Mouse (Mus musculus): ENCODE results near the gene Itgb6.

The Itgb6 gene

GRCm38 (mm10) chr2:60722514-60722913 is at the start of gene Itgb6:
Gene Itgb6, minus strand, starts transcription at chr2:60722643.
- no peak for DNase-seq (ENCODE audit: low spot score in 2 of 2)

GRCm38 (mm10) chr2:60766420-60766819 is 44.0 kb upstream of the Itgb6 start:
- no peak for DNase-seq (ENCODE audit: low spot score in 2 of 2)

- DNase-seq (ENCODE audit: low spot score in 2 of 2): no peak
Measured at GRCm38 (mm10) chr2:60756218-60756617, 33.8 kb upstream of the Itgb6 start.

- DNase-seq (ENCODE audit: low spot score in 2 of 2): no peak
Measured at GRCm38 (mm10) chr2:60755101-60755500, 32.7 kb upstream of the Itgb6 start.

- no peak for DNase-seq (ENCODE audit: low spot score in 2 of 2)
Measured at GRCm38 (mm10) chr2:60751274-60751673, 28.8 kb upstream of the Itgb6 start.

- no peak for DNase-seq (ENCODE audit: low spot score in 2 of 2)
Measured at GRCm38 (mm10) chr2:60750591-60750990, 28.1 kb upstream of the Itgb6 start.

- DNase-seq (ENCODE audit: low spot score in 2 of 2): no peak
Measured at GRCm38 (mm10) chr2:60748585-60748984, 26.1 kb upstream of the Itgb6 start.

- peak in 1 of 2 experiments; percentile 43 for DNase-seq (ENCODE audit: low spot score in 2 of 2)
Measured at GRCm38 (mm10) chr2:60747590-60747989, 25.1 kb upstream of the Itgb6 start.

GRCm38 (mm10) chr2:60744674-60745073 is 22.2 kb upstream of the Itgb6 start:
- DNase-seq (ENCODE audit: low spot score in 2 of 2): no peak

GRCm38 (mm10) chr2:60739389-60740137 is 17.1 kb upstream of the Itgb6 start:
- no peak for DNase-seq (ENCODE audit: low spot score in 2 of 2)

- no peak for DNase-seq (ENCODE audit: low spot score in 2 of 2)
Measured at GRCm38 (mm10) chr2:60730929-60731328, 8.5 kb upstream of the Itgb6 start.

GRCm38 (mm10) chr2:60730024-60730423 is 7.6 kb upstream of the Itgb6 start:
- DNase-seq (ENCODE audit: low spot score in 2 of 2): peak; percentile 69 to 71

GRCm38 (mm10) chr2:60728902-60729585 is 6.6 kb upstream of the Itgb6 start:
- no peak for DNase-seq (ENCODE audit: low spot score in 2 of 2)

- DNase-seq (ENCODE audit: low spot score in 2 of 2): no peak
Measured at GRCm38 (mm10) chr2:60724660-60725059, 2.2 kb upstream of the Itgb6 start.

- no peak for DNase-seq (ENCODE audit: low spot score in 2 of 2)
Measured at GRCm38 (mm10) chr2:60722967-60723366, 524 bp upstream of the Itgb6 start.

GRCm38 (mm10) chr2:60720906-60721305 is 1.5 kb downstream of the Itgb6 start:
- peak in 1 of 2 experiments; percentile 56 for DNase-seq (ENCODE audit: low spot score in 2 of 2)

GRCm38 (mm10) chr2:60720205-60720604 is 2.2 kb downstream of the Itgb6 start:
- peak; percentile 14 to 58 for DNase-seq (ENCODE audit: low spot score in 2 of 2)

GRCm38 (mm10) chr2:60717348-60717747 is 5.1 kb downstream of the Itgb6 start:
- DNase-seq (ENCODE audit: low spot score in 2 of 2): peak; percentile 15 to 58

- DNase-seq (ENCODE audit: low spot score in 2 of 2): peak in 1 of 2 experiments; percentile 12
Measured at GRCm38 (mm10) chr2:60716549-60716948, 5.9 kb downstream of the Itgb6 start.

GRCm38 (mm10) chr2:60715771-60716170 is 6.7 kb downstream of the Itgb6 start:
- peak in 1 of 2 experiments; percentile 14 for DNase-seq (ENCODE audit: low spot score in 2 of 2)

GRCm38 (mm10) chr2:60714971-60715502 is 7.4 kb downstream of the Itgb6 start:
- peak in 1 of 2 experiments; percentile 14 for DNase-seq (ENCODE audit: low spot score in 2 of 2)

GRCm38 (mm10) chr2:60714475-60714874 is 8.0 kb downstream of the Itgb6 start:
- no peak for DNase-seq (ENCODE audit: low spot score in 2 of 2)

GRCm38 (mm10) chr2:60713857-60714256 is 8.6 kb downstream of the Itgb6 start:
- DNase-seq (ENCODE audit: low spot score in 2 of 2): peak in 1 of 2 experiments; percentile 8
